Mouse (Mus musculus) bone marrow macrophage, adult 2 months (primary cell): ENCODE results near the gene Txnip.

Experiments
- CTCF ChIP-seq: IDR thresholded peaks from 2 replicates; pipeline ENCODE4 v1.5.1; 2012; ENCODE audit warnings: low read depth, mild to moderate bottlenecking, low read length, moderate library complexity
- POLR2A ChIP-seq: IDR thresholded peaks from 2 replicates; pipeline ENCODE4 v1.6.1; 2012; ENCODE audit warnings: mild to moderate bottlenecking, low read depth, low read length, borderline replicate concordance

DNA sequence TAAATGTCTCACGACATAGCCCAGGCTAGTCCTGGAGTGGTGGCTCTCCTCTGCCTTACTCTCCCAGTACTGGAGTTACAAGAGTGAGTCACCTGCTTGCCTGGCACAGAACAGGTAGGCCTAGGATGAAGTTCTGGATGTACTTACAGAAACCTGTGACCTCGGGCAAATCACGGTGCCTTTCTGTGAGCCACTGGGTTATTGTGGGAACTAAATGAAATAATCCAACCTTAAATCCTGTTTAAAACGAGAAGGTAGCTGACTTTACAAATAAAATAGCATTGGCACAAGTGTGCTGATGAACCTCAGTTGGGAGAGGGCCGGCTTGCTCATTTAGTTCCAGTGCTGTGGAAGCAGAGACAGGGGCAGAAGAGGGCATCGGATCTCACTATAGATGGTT is 3.5 kb upstream of the Txnip start:
- TF ChIP-seq CTCF: no peak
- TF ChIP-seq POLR2A: no peak
